Mouse (Mus musculus): ENCODE measurements around the gene Ldlrad3. TPM values are rescaled to one million over a fixed set of nuclear protein-coding genes. Genes with fewer than 3 reads are reported as not detected.

The Ldlrad3 gene
- polyA plus RNA-seq, 1 experiment, result 15.5 TPM

- Histone ChIP-seq H3K79me2 (ENCODE audit: control insufficient read depth, insufficient read depth) (peaks cover 96% of the 10 kb centered on the region), H3K79me3 (ENCODE audit: low read depth) (peaks cover 56% of the 10 kb centered on the region), H3K4me3 (ENCODE audit: insufficient read depth, poor library complexity, severe bottlenecking) (no peak overlapping the region), H3K27me3 (ENCODE audit: control insufficient read depth, insufficient read depth, insufficient read length) (no peaks in the 10 kb centered on the region), H3K36me3 (ENCODE audit: control insufficient read depth, insufficient read depth) (peaks cover 22% of the 10 kb centered on the region), H3ac (ENCODE audit: control insufficient read depth, insufficient read length, low read depth) (no peak overlapping the region)
- TF ChIP-seq MYOG (IDR thresholded peaks at IDR 0.05; ENCODE audit: control insufficient read depth, extremely low read depth, insufficient read length) (no peak), CEBPB (IDR thresholded peaks at IDR 0.05; ENCODE audit: low read depth) (no peak), CTCF (IDR thresholded peaks at IDR 0.05; ENCODE audit: control insufficient read depth, insufficient read depth, insufficient read length) (no peak), FOSL1 (IDR thresholded peaks at IDR 0.05; ENCODE audit: insufficient read depth, low read length, poor library complexity, severe bottlenecking) (no peak), MYOD1 (IDR thresholded peaks at IDR 0.05; ENCODE audit: control insufficient read depth, insufficient read length, low read depth) (no peak), USF1 (IDR thresholded peaks at IDR 0.05; ENCODE audit: low read depth) (no peak)
These were observed 13.7 kb downstream of the Ldlrad3 start for GRCm38 (mm10) chr2:102172458-102172857.

GRCm38 (mm10) chr2:102166550-102167325 lies 19.4 kb downstream of the Ldlrad3 start:
- H3K36me3 ChIP-seq (ENCODE audit: control insufficient read depth, insufficient read depth), result peaks cover 5% of the 10 kb centered on the region
- H3ac ChIP-seq (ENCODE audit: control insufficient read depth, insufficient read length, low read depth), result no peak overlapping the region
- peaks cover 62% of the 10 kb centered on the region for H3K79me3 ChIP-seq (ENCODE audit: low read depth)
- no peaks in the 10 kb centered on the region for H3K27me3 ChIP-seq (ENCODE audit: control insufficient read depth, insufficient read depth, insufficient read length)
- H3K4me3 ChIP-seq (ENCODE audit: insufficient read depth, poor library complexity, severe bottlenecking), result no peak overlapping the region
- H3K79me2 ChIP-seq (ENCODE audit: control insufficient read depth, insufficient read depth), result peaks cover 99% of the 10 kb centered on the region
- TF ChIP-seq CTCF (IDR thresholded peaks at IDR 0.05; ENCODE audit: control insufficient read depth, insufficient read depth, insufficient read length) (no peak), MYOG (IDR thresholded peaks at IDR 0.05; ENCODE audit: control insufficient read depth, extremely low read depth, insufficient read length) (no peak)

GRCm38 (mm10) chr2:102163106-102163505 lies 23.1 kb downstream of the Ldlrad3 start:
- H3K79me3 ChIP-seq (ENCODE audit: low read depth), result peaks cover 76% of the 10 kb centered on the region
- no peak overlapping the region for H3K4me3 ChIP-seq (ENCODE audit: insufficient read depth, poor library complexity, severe bottlenecking)
- H3K27me3 ChIP-seq (ENCODE audit: control insufficient read depth, insufficient read depth, insufficient read length), result no peaks in the 10 kb centered on the region
- H3ac ChIP-seq (ENCODE audit: control insufficient read depth, insufficient read length, low read depth), result no peak overlapping the region
- peaks cover 14% of the 10 kb centered on the region for H3K36me3 ChIP-seq (ENCODE audit: control insufficient read depth, insufficient read depth)
- TF ChIP-seq CEBPB (IDR thresholded peaks at IDR 0.05; ENCODE audit: low read depth) (no peak), MAX (IDR thresholded peaks at IDR 0.05) (no peak), USF1 (IDR thresholded peaks at IDR 0.05; ENCODE audit: low read depth) (no peak), FOSL1 (IDR thresholded peaks at IDR 0.05; ENCODE audit: insufficient read depth, low read length, poor library complexity, severe bottlenecking) (no peak), MYOG (IDR thresholded peaks at IDR 0.05; ENCODE audit: control insufficient read depth, extremely low read depth, insufficient read length) (no peak), MYOD1 (IDR thresholded peaks at IDR 0.05; ENCODE audit: control insufficient read depth, insufficient read length, low read depth) (no peak), CTCF (IDR thresholded peaks at IDR 0.05; ENCODE audit: control insufficient read depth, insufficient read depth, insufficient read length) (no peak)
- peaks cover 99% of the 10 kb centered on the region for H3K79me2 ChIP-seq (ENCODE audit: control insufficient read depth, insufficient read depth)

GRCm38 (mm10) chr2:102157555-102157954 lies 28.6 kb downstream of the Ldlrad3 start:
- H3ac ChIP-seq (ENCODE audit: control insufficient read depth, insufficient read length, low read depth), result no peak overlapping the region
- peaks cover 15% of the 10 kb centered on the region for H3K36me3 ChIP-seq (ENCODE audit: control insufficient read depth, insufficient read depth)
- TF ChIP-seq CTCF (IDR thresholded peaks at IDR 0.05; ENCODE audit: control insufficient read depth, insufficient read depth, insufficient read length), result no peak
- TF ChIP-seq USF1 (IDR thresholded peaks at IDR 0.05; ENCODE audit: low read depth), result no peak
- TF ChIP-seq MYOG (IDR thresholded peaks at IDR 0.05; ENCODE audit: control insufficient read depth, extremely low read depth, insufficient read length), result no peak
- no peak for TF ChIP-seq MAX (IDR thresholded peaks at IDR 0.05)
- TF ChIP-seq CEBPB (IDR thresholded peaks at IDR 0.05; ENCODE audit: low read depth), result no peak
- TF ChIP-seq FOSL1 (IDR thresholded peaks at IDR 0.05; ENCODE audit: insufficient read depth, low read length, poor library complexity, severe bottlenecking), result no peak
- no peak for TF ChIP-seq MYOD1 (IDR thresholded peaks at IDR 0.05; ENCODE audit: control insufficient read depth, insufficient read length, low read depth)
- H3K4me3 ChIP-seq (ENCODE audit: insufficient read depth, poor library complexity, severe bottlenecking), result no peak overlapping the region
- H3K79me2 ChIP-seq (ENCODE audit: control insufficient read depth, insufficient read depth), result peaks cover 99% of the 10 kb centered on the region
- no peaks in the 10 kb centered on the region for H3K27me3 ChIP-seq (ENCODE audit: control insufficient read depth, insufficient read depth, insufficient read length)
- H3K79me3 ChIP-seq (ENCODE audit: low read depth), result peaks cover 72% of the 10 kb centered on the region

GRCm38 (mm10) chr2:102157010-102157409 lies 29.2 kb downstream of the Ldlrad3 start:
- no peak overlapping the region for H3K4me3 ChIP-seq (ENCODE audit: insufficient read depth, poor library complexity, severe bottlenecking)
- H3K36me3 ChIP-seq (ENCODE audit: control insufficient read depth, insufficient read depth), result peaks cover 15% of the 10 kb centered on the region
- H3K79me3 ChIP-seq (ENCODE audit: low read depth), result peaks cover 68% of the 10 kb centered on the region
- H3K27me3 ChIP-seq (ENCODE audit: control insufficient read depth, insufficient read depth, insufficient read length), result no peaks in the 10 kb centered on the region
- H3ac ChIP-seq (ENCODE audit: control insufficient read depth, insufficient read length, low read depth), result no peak overlapping the region
- TF ChIP-seq USF1 (IDR thresholded peaks at IDR 0.05; ENCODE audit: low read depth), result no peak
- TF ChIP-seq MAX (IDR thresholded peaks at IDR 0.05), result no peak
- TF ChIP-seq MYOG (IDR thresholded peaks at IDR 0.05; ENCODE audit: control insufficient read depth, extremely low read depth, insufficient read length), result no peak
- no peak for TF ChIP-seq FOSL1 (IDR thresholded peaks at IDR 0.05; ENCODE audit: insufficient read depth, low read length, poor library complexity, severe bottlenecking)
- TF ChIP-seq CEBPB (IDR thresholded peaks at IDR 0.05; ENCODE audit: low read depth), result no peak
- no peak for TF ChIP-seq CTCF (IDR thresholded peaks at IDR 0.05; ENCODE audit: control insufficient read depth, insufficient read depth, insufficient read length)
- TF ChIP-seq MYOD1 (IDR thresholded peaks at IDR 0.05; ENCODE audit: control insufficient read depth, insufficient read length, low read depth), result no peak
- peaks cover 99% of the 10 kb centered on the region for H3K79me2 ChIP-seq (ENCODE audit: control insufficient read depth, insufficient read depth)
